Mouse (Mus musculus) embryo, embryonic 11.5 days (tissue): ENCODE data around the gene Gm48552.
A peak's percentile ranks its signal among the peaks of the same experiment; 100 is the strongest.

Experiments used
- DNase-seq: peaks from one replicate; pipeline ENCODE4 v3.0.0-alpha.2; 2012; ENCODE audit warnings: low read depth, low spot score

Gene Gm48552

GRCm38 (mm10) chr10:81388505-81389055 lies at the start of gene Gm48552:
Gene Gm48552 (plus strand): TSS chr10:81389005.
- DNase-seq, result no peak

- no peak for DNase-seq
Observed at GRCm38 (mm10) chr10:81340551-81341332, 48.1 kb upstream of the Gm48552 start.

- no peak for DNase-seq
Observed at GRCm38 (mm10) chr10:81341333-81341949, 47.4 kb upstream of the Gm48552 start.

GRCm38 (mm10) chr10:81342686-81343505 lies 45.9 kb upstream of the Gm48552 start, which contains the start of gene Gipc3:
Gene Gipc3 (minus strand): TSS chr10:81343266.
- DNase-seq, result no peak

- no peak for DNase-seq
Observed at GRCm38 (mm10) chr10:81344421-81345161, 44.2 kb upstream of the Gm48552 start.

GRCm38 (mm10) chr10:81345162-81345534 lies 43.7 kb upstream of the Gm48552 start:
- DNase-seq, result no peak

GRCm38 (mm10) chr10:81346453-81347067 lies 42.2 kb upstream of the Gm48552 start:
- DNase-seq, result no peak

GRCm38 (mm10) chr10:81349146-81349545 lies 39.7 kb upstream of the Gm48552 start:
- DNase-seq, result no peak

GRCm38 (mm10) chr10:81349961-81350350 lies 38.8 kb upstream of the Gm48552 start:
- DNase-seq, result no peak

- DNase-seq, result peak; percentile 97
Observed at GRCm38 (mm10) chr10:81350351-81351063, 38.3 kb upstream of the Gm48552 start, which contains the start of gene Hmg20b. Gene Hmg20b (minus strand): TSS chr10:81350480.

- DNase-seq, result no peak
Observed at GRCm38 (mm10) chr10:81351678-81352291, 37.0 kb upstream of the Gm48552 start.

- DNase-seq, result no peak
Observed at GRCm38 (mm10) chr10:81354738-81355477, 33.9 kb upstream of the Gm48552 start.

- DNase-seq, result no peak
Observed at GRCm38 (mm10) chr10:81355533-81355932, 33.3 kb upstream of the Gm48552 start.

- no peak for DNase-seq
Observed at GRCm38 (mm10) chr10:81356352-81356990, 32.3 kb upstream of the Gm48552 start.

- peak; percentile 80 for DNase-seq
Observed at GRCm38 (mm10) chr10:81356991-81357844, 31.6 kb upstream of the Gm48552 start, which contains the start of gene Mfsd12. Gene Mfsd12 (plus strand): TSS chr10:81357491.

- DNase-seq, result no peak
Observed at GRCm38 (mm10) chr10:81358209-81358608, 30.6 kb upstream of the Gm48552 start.

GRCm38 (mm10) chr10:81358841-81359240 lies 30.0 kb upstream of the Gm48552 start:
- DNase-seq, result no peak
